Mouse (Mus musculus): Measurements from ENCODE around the gene Gmnc. TPM values are rescaled to one million over a fixed set of nuclear protein-coding genes. Genes with fewer than 3 reads are reported as not detected.

The Gmnc gene
- polyA plus RNA-seq, 1 experiment from 2014 or later = 0.06 TPM

DNA sequence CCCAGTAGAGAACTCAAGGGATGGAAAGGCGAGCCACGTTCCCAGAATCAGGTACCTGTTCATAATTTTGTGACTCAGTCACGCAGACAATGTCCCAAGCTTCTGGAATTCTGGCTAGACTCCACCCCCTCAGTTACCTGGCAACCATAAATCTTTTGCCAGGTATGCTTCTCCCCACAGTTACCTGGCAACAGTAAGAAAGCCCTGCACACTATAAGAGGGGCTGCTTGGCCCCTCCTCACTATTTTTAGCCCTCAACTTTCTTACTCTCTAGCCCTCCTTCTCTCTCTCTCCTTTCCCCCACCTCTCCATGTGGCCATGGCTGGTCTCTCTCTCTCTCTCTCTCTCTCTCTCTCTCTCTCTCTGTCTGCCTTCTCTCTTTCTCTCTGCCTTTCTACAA is 114.6 kb downstream of the Gmnc start:
- Histone ChIP-seq H3K9ac (ENCODE audit: low read length) (no peak overlapping the region), H3K36me3 (ENCODE audit: control insufficient read depth, insufficient read depth, low read length) (no peaks in the 10 kb centered on the region), H3K4me1 (ENCODE audit: control insufficient read depth, insufficient read depth, low read length) (no peaks in the 10 kb centered on the region), H3K27me3 (ENCODE audit: control insufficient read depth, insufficient read depth, low read length) (no peaks in the 10 kb centered on the region), H3K4me3 (replicated peaks; ENCODE audit: low read length) (no peak overlapping the region), H3K4me2 (ENCODE audit: low read depth, low read length) (no peak overlapping the region), H3K9me3 (replicated peaks; ENCODE audit: control insufficient read depth, low read length) (no peaks in the 10 kb centered on the region), H3K27ac (ENCODE audit: low read length) (no peak overlapping the region)
- 53% methylated on average over 3 of the region's 3 CpGs for WGBS
- ATAC-seq (ENCODE audit: insufficient read depth, low FRiP score) = no peak
